Comparison of ENCODE assay signal across 8 mouse cellular contexts in the genomic region with DNA sequence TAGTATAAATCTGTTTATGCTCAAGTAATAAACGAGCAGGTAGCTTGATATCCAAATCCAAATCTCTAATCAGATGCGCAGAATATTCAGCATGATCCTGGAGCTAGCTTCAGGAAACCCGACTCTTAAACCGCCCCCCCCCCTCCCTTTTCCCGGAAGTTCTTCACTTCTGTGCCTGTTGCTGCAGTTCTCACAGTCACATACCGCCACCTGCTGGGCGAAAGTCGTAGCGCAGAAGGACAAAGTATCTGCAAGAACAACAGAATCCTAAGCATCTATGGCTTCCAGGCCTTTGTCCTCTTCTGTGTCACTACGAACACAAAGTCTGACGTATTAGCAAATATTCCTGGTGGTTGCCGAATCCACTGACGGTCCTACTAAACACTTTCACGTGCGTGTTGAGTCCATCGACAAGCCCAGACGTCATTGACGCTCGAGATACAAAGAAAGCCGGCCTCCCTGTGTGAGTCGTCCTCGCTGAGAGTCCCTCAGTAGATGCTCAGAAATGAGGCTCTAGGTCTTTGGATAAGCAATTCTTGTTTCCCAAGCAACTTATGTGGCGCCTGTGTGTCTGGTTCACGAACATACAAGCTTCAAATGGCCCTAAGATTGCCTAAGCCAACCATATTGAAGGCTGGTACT. TPM values are rescaled to one million over a fixed set of nuclear protein-coding genes. Genes with fewer than 3 reads are reported as not detected.
DNase-seq lines count a peak whose midpoint lies in the region; ATAC-seq lines count a peak whose summit lies in the region.

No protein-coding gene starts in this region.

- H3K4me3 ChIP-seq in forebrain, embryonic 15.5 days: no peak overlapping the region

- DNase-seq in MN1 (ENCODE audit: low spot score): peak; percentile 89
- DNase-seq in c-Kit-positive CD71-positive TER-119-positive erythroid progenitor cells, embryonic 14.5 days (ENCODE audit: low spot score): peak; percentile 61
- peak; percentile 94 for DNase-seq in heart, postnatal 4 days
- peak; percentile 78 to 87 for DNase-seq in layer of hippocampus, postnatal 14 days (ENCODE audit: low spot score in 2 of 2)
- DNase-seq in right cerebral cortex, postnatal 10 days (ENCODE audit: low spot score in 2 of 2): peak; percentile 85 to 91
- DNase-seq in urinary bladder, postnatal 10 days (ENCODE audit: low spot score): peak; percentile 61

- no peaks in the 10 kb centered on the region for H3K27me3 ChIP-seq in forebrain, embryonic 15.5 days

- H3K4me1 ChIP-seq in forebrain, embryonic 15.5 days: no peaks in the 10 kb centered on the region

- H3K27ac ChIP-seq in forebrain, embryonic 15.5 days (replicated peaks): no peak overlapping the region

- 34% methylated on average over 24 of the region's 24 CpGs for WGBS in forebrain, embryonic 15.5 days

- H3K4me2 ChIP-seq in forebrain, embryonic 15.5 days (replicated peaks): no peak overlapping the region; the same call in 1 of the 2 replicates

- ATAC-seq in forebrain, embryonic 15.5 days (replicated peaks): peak; percentile 62
- ATAC-seq in megakaryocyte, adult 5-6 weeks (ENCODE audit: poor library complexity, severe bottlenecking): peak; percentile 76

- no peak overlapping the region for H3K9ac ChIP-seq in forebrain, embryonic 15.5 days (replicated peaks)

- H3K36me3 ChIP-seq in forebrain, embryonic 15.5 days: no peaks in the 10 kb centered on the region

- H3K9me3 ChIP-seq in forebrain, embryonic 15.5 days: no peaks in the 10 kb centered on the region

RNA-seq across cellular contexts. Expression of a gene that starts 29.9 kb away (rescaled TPM):
- polyA plus RNA-seq in forebrain, embryonic 15.5 days (2015; fragmentation: Nextera tagmentation; extraction: Ambion mirVana): 2.3 and 2.4 TPM in 2 replicates
- total RNA-seq in heart, postnatal 4 days (2021): 100 to 1,000 TPM; 160 to 233 TPM
- total RNA-seq in layer of hippocampus, postnatal 14 days (2021): 10 to 100 TPM; 11.6 to 12.1 TPM
- 0.36 TPM in 1 of 2 replicates, not detected in the other for total RNA-seq in megakaryocyte, adult 5-6 weeks (2015)
- total RNA-seq in megakaryocyte, adult 5-6 weeks (2017): 0.12 TPM in 1 of 2 replicates, not detected in the other

Comparison
In these comparisons a context has a peak if more than half of its experiments do, and no peak if none do; other contexts are left out.
1. RNA of a gene that starts 29.9 kb away (total RNA-seq): 160 to 233 TPM in heart, postnatal 4 days; 11.6 to 12.1 TPM in layer of hippocampus, postnatal 14 days and 0.12 to 0.36 TPM in megakaryocyte, adult 5-6 weeks; every median in the first group is over 10 times any median in the second.
2. Peak in every context shown above with its lines, with median percentiles within 50 percentile points of each other: DNase-seq.